Mouse (Mus musculus) limb, embryonic 10.5 days (tissue): ENCODE results near the gene Gm10142. TPM values are rescaled to one million over a fixed set of nuclear protein-coding genes. Genes with fewer than 3 reads are reported as not detected.
"Not testable (repeated sequence)": the region's sequence is repeated elsewhere in the genome, so short reads cannot be mapped to it uniquely, and the experiment has no call there.

Experiments
- DNase-seq: peaks from one replicate; pipeline ENCODE4 v3.0.0-alpha.2; 2017; ENCODE audit warnings: low spot score
- H3K27ac ChIP-seq: fragments of 300-500 bp; sonication (generic); 2 replicates; pipeline ENCODE4 v1.5.1; 2016; ENCODE audit warnings: mild to moderate bottlenecking
- H3K27me3 ChIP-seq: fragments of 300-500 bp; sonication (generic); 2 replicates; pipeline ENCODE4 v1.6.1; 2016; ENCODE audit warnings: low read depth, mild to moderate bottlenecking; ENCODE audit not compliant: poor library complexity, severe bottlenecking
- H3K36me3 ChIP-seq: fragments of 300-500 bp; sonication (generic); 2 replicates; pipeline ENCODE4 v1.6.1; 2016; ENCODE audit warnings: mild to moderate bottlenecking, moderate library complexity
- H3K4me1 ChIP-seq: fragments of 300-500 bp; sonication (generic); 2 replicates; pipeline ENCODE4 v1.6.1; 2016
- H3K4me3 ChIP-seq: fragments of 300-500 bp; sonication (generic); 2 replicates; pipeline ENCODE4 v1.5.1; 2016; ENCODE audit warnings: mild to moderate bottlenecking, moderate library complexity
- H3K9me3 ChIP-seq: fragments of 300-500 bp; sonication (generic); replicated peaks from 2 replicates; pipeline ENCODE4 v1.6.1; 2016; ENCODE audit warnings: mild to moderate bottlenecking
- WGBS: fragments of 180-500 bp; shearing (Covaris S2); methylation state at CpG from one replicate; pipeline ENCODE4 v1.1.7; 2016; 5-methylcytosine and 5-hydroxymethylcytosine counted together
- polyA plus RNA-seq: library from polyadenylated mRNA; unstranded; fragments of >200 nt; fragmentation: Nextera tagmentation; extraction: Ambion mirVana; gene quantifications from 2 replicates; pipeline ENCODE4 v1.2.1, GENCODE M21; 2016

Gm10142 gene
- not detected in 2 replicates for polyA plus RNA-seq

DNA sequence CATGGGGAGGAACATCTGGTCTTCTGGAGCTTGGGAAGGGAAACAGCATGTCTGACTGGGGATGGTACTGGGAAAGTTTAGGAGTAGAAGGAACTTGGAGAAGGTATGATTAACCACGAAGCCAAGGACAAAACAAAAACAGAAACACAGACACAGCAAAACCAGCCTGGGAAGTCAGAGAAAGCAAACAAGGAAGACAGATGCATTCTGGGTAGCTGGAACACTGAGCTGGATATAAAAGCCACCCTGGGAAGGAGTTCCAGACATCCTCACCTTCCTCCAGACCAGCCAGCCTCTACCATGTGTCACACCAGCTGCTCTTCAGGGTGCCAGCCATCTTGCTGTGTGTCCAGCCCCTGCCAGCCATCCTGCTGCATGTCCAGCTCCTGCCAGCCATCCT is at the start of gene Gm10142:
Gm10142 (plus strand) TSS at position 301 of the 400 bp plus-strand sequence.
- no peak for DNase-seq
- H3K36me3 ChIP-seq: no peaks in the 10 kb centered on the region
- no peak within 1 kb of the TSS for H3K27ac ChIP-seq
- 0 out of 2 replicates have a peak, but pooled peaks cover 2% of the 10 kb centered on the region for H3K4me1 ChIP-seq
- WGBS: 85% methylated on average over 1 of the region's 1 CpGs
- no peaks in the 10 kb centered on the region for H3K27me3 ChIP-seq
- no peaks in the 10 kb centered on the region for H3K9me3 ChIP-seq
- H3K4me3 ChIP-seq: no peak within 1 kb of the TSS

DNA sequence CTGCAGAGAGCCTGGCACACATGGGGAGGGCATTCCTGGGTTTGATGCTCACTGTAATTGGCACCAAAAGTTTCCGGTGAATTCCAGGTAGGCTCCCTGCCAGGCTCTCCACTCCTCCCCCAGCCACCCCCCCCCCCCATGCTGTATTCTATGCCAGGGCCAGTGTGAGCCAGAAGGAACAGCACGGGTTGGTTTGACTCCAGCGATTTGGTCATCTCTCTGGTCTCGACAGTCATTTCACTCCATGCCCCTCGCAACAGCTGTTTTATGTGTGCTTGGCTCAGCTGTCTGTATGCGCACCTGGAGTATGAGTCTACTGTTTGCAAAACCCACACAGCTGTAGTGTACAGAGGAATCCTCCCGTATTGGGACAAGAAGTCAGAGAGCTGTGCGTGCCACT is 49.3 kb upstream of the Gm10142 start:
- no peaks in the 10 kb centered on the region for H3K36me3 ChIP-seq
- H3K4me1 ChIP-seq: peaks cover 9% of the 10 kb centered on the region
- H3K9me3 ChIP-seq: no peaks in the 10 kb centered on the region
- WGBS: 86% methylated on average over 8 of the region's 8 CpGs
- peak overlapping the region; percentile 9; the same call in 1 of the 2 replicates for H3K27ac ChIP-seq
- H3K4me3 ChIP-seq: no peak overlapping the region
- peaks cover 24% of the 10 kb centered on the region for H3K27me3 ChIP-seq
- no peak for DNase-seq

DNA sequence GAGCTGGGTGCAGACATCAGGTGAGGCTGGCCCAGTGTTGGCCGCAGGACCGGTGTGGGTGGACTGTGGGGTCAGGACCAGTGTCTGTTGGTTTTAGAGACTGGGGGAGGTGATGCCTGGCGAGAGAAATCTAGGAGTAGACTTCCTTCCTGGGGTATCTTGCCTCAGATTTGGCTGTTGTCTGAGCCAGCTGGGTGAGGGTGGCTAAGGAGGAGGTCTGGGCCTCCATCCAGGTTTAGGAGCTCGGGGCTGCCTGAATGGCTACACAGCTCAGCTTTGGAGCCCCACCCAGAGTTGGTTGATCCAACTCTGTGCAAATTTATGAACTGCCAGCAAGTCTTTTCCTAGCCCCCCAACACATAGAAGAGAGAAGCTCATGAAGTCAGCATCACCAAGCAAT is 48.2 kb upstream of the Gm10142 start:
- DNase-seq: no peak
- no peak overlapping the region for H3K4me3 ChIP-seq
- H3K27me3 ChIP-seq: peaks cover 24% of the 10 kb centered on the region
- H3K36me3 ChIP-seq: no peaks in the 10 kb centered on the region
- H3K27ac ChIP-seq: no peak overlapping the region
- WGBS: 90% methylated on average over 4 of the region's 4 CpGs
- H3K9me3 ChIP-seq: no peaks in the 10 kb centered on the region
- H3K4me1 ChIP-seq: peaks cover 9% of the 10 kb centered on the region

DNA sequence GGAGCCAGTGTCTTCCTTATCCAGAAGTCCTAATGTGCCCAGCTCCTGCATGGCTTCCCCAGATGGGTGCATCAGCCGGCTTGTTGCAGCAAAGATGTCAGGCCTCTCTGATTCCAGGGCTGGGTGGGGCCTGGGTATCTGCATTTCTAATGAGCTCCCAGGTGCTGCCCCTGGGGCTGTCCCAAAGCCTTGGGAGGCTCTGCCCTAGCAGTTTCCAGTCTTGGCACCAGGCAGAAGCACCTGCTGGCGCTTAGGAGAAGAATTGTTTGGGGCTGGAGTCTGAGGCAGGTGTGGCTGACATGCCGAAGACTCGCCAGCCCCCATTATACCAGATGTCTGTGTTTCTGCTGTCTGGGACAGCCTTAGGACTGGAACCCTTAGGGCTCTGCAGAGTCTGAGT is 44.9 kb upstream of the Gm10142 start:
- no peaks in the 10 kb centered on the region for H3K36me3 ChIP-seq
- 76% methylated on average over 4 of the region's 4 CpGs for WGBS
- peaks cover 15% of the 10 kb centered on the region for H3K27me3 ChIP-seq

GRCm38 (mm10) chr10:77671519-77671918 is 44.1 kb upstream of the Gm10142 start:
- DNase-seq: no peak
- Histone ChIP-seq H3K4me3 (no peak overlapping the region), H3K9me3 (no peaks in the 10 kb centered on the region), H3K4me1 (peaks cover 15% of the 10 kb centered on the region), H3K27me3 (peaks cover 20% of the 10 kb centered on the region), H3K36me3 (no peaks in the 10 kb centered on the region), H3K27ac (no peak overlapping the region)
- WGBS: 60% methylated on average over 4 of the region's 4 CpGs

More for the DNA sequence above, 44.9 kb upstream of the Gm10142 start:
- no peak overlapping the region for H3K27ac ChIP-seq
- H3K4me3 ChIP-seq: no peak overlapping the region
- no peak for DNase-seq
- no peaks in the 10 kb centered on the region for H3K9me3 ChIP-seq
- H3K4me1 ChIP-seq: peaks cover 15% of the 10 kb centered on the region

DNA sequence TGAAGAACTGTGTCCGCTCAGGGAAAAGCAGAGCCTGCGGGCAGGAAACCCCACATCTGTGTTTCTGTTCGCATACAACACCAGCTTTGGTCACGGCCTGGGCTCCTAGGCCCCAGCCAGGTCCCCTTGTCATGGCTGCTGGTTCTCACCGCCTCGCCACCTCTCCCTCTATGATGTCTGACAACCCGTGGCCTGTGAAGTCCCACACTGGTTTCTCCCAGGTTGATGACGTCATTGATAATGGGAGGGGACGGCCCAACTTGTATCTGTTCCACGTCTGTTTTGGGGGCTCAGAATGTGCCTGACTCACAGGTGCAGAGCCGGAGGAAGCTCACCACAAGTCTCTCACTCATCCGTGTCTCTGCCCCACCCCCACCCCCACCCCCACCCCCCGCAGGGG is 41.8 kb upstream of the Gm10142 start:
- H3K4me3 ChIP-seq: no peak overlapping the region
- no peak for DNase-seq
- H3K4me1 ChIP-seq: peaks cover 33% of the 10 kb centered on the region
- H3K27me3 ChIP-seq: peaks cover 42% of the 10 kb centered on the region
- H3K36me3 ChIP-seq: no peaks in the 10 kb centered on the region
- no peaks in the 10 kb centered on the region for H3K9me3 ChIP-seq
- 61% methylated on average over 13 of the region's 13 CpGs for WGBS
- H3K27ac ChIP-seq: no peak overlapping the region

- peak overlapping the region; percentile 78 for H3K27ac ChIP-seq
- no peaks in the 10 kb centered on the region for H3K9me3 ChIP-seq
- H3K4me3 ChIP-seq: peak overlapping the region; percentile 54
- WGBS: under 1% methylated on average over 35 of the region's 35 CpGs
- DNase-seq: peak; percentile 68
- peaks cover 47% of the 10 kb centered on the region for H3K4me1 ChIP-seq
- peaks cover 53% of the 10 kb centered on the region for H3K27me3 ChIP-seq
- no peaks in the 10 kb centered on the region for H3K36me3 ChIP-seq
Measured at GRCm38 (mm10) chr10:77677562-77677961, 38.0 kb upstream of the Gm10142 start.

DNA sequence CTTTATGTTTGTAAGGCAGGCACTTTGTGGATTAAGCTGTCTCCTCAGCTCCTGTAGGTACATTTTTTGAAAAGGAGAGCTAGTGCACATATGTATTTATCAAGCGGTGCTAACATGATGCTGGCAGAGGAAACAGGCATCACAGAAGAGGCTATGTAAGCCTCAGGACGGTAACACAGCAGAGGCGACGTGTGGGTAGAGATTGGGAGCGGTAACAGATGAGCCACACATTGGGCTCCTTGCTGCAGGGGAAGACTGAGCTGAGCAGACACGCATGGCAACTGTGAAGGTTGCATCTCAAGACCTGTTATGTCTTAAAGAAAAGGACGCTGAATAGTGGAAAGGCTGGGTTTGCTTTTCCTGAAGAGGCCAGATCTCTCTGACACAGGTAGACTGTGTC is 32.6 kb upstream of the Gm10142 start:
- H3K27me3 ChIP-seq: peaks cover 65% of the 10 kb centered on the region
- 78% methylated on average over 7 of the region's 7 CpGs for WGBS

GRCm38 (mm10) chr10:77684181-77684580 is 31.4 kb upstream of the Gm10142 start:
- H3K9me3 ChIP-seq: no peaks in the 10 kb centered on the region
- H3K36me3 ChIP-seq: no peaks in the 10 kb centered on the region
- no peak overlapping the region for H3K4me3 ChIP-seq
- WGBS: 24% methylated on average over 8 of the region's 8 CpGs
- peaks cover 53% of the 10 kb centered on the region for H3K4me1 ChIP-seq
- peaks cover 65% of the 10 kb centered on the region for H3K27me3 ChIP-seq
- no peak for DNase-seq
- no peak overlapping the region for H3K27ac ChIP-seq

More for the DNA sequence above, 32.6 kb upstream of the Gm10142 start:
- Histone ChIP-seq H3K4me1 (peaks cover 56% of the 10 kb centered on the region), H3K36me3 (no peaks in the 10 kb centered on the region), H3K4me3 (no peak overlapping the region), H3K27ac (no peak overlapping the region), H3K9me3 (no peaks in the 10 kb centered on the region)
- DNase-seq: no peak

GRCm38 (mm10) chr10:77685895-77686664 is 29.5 kb upstream of the Gm10142 start, which contains the start of gene Tspear:
Tspear (plus strand) TSS chr10:77686569.
- 2% methylated on average over 22 of the region's 22 CpGs for WGBS
- H3K27ac ChIP-seq: no peak within 1 kb of the TSS
- H3K4me1 ChIP-seq: peaks cover 58% of the 10 kb centered on the region
- no peak for DNase-seq
- peaks cover 70% of the 10 kb centered on the region for H3K27me3 ChIP-seq
- H3K4me3 ChIP-seq: no peak within 1 kb of the TSS
- H3K36me3 ChIP-seq: no peaks in the 10 kb centered on the region
- H3K9me3 ChIP-seq: no peaks in the 10 kb centered on the region

- no peaks in the 10 kb centered on the region for H3K9me3 ChIP-seq
- peaks cover 60% of the 10 kb centered on the region for H3K4me1 ChIP-seq
- H3K27ac ChIP-seq: no peak overlapping the region
- no peaks in the 10 kb centered on the region for H3K36me3 ChIP-seq
- H3K27me3 ChIP-seq: peaks cover 70% of the 10 kb centered on the region
- DNase-seq: no peak
- H3K4me3 ChIP-seq: no peak overlapping the region
- 16% methylated on average over 10 of the region's 10 CpGs for WGBS
Measured at GRCm38 (mm10) chr10:77687021-77687420, 28.6 kb upstream of the Gm10142 start.

GRCm38 (mm10) chr10:77690356-77690807 is 25.2 kb upstream of the Gm10142 start, which contains the start of gene Gm19402:
Gm19402 (minus strand) TSS chr10:77690757.
- DNase-seq, H3K27ac ChIP-seq, H3K36me3 ChIP-seq, H3K9me3 ChIP-seq, H3K4me3 ChIP-seq: not testable (repeated sequence)
- 83% methylated on average over 3 of the region's 3 CpGs for WGBS
- Histone ChIP-seq H3K4me1 (peaks cover 71% of the 10 kb centered on the region), H3K27me3 (peaks cover 49% of the 10 kb centered on the region)

DNA sequence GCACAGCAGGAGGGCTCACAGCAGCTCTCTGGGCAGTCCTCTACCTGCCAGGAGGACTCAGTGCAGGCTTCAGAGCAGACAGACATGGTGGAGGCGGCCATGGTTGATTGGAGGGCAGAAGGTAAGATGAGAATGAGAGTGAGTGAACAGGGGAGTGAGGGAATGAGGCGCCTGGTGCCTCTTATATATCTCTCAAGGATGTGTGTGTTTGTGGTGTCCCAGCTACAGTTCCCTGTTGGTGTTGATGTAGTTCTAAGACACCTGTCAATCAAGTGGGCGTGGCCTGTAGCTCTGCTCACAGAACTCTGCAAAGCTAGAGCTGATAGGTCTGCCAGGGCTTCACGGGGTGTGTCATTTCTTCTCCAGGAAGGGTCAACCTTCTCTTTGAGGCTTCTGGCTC is 18.5 kb upstream of the Gm10142 start, which contains the start of gene Gm9508:
Gm9508 (minus strand) TSS at position 101 of the 400 bp plus-strand sequence.
- H3K9me3 ChIP-seq: no peaks in the 10 kb centered on the region
- peaks cover 41% of the 10 kb centered on the region for H3K4me1 ChIP-seq
- no peak within 1 kb of the TSS for H3K27ac ChIP-seq
- DNase-seq: no peak
- no peaks in the 10 kb centered on the region for H3K27me3 ChIP-seq
- H3K4me3 ChIP-seq: no peak within 1 kb of the TSS
- H3K36me3 ChIP-seq: no peaks in the 10 kb centered on the region
- 40% methylated on average over 4 of the region's 4 CpGs for WGBS
